Mouse (Mus musculus) midbrain, embryonic 12.5 days (tissue): ENCODE measurements around the gene Cpeb3. TPM values are rescaled to one million over a fixed set of nuclear protein-coding genes. Genes with fewer than 3 reads are reported as not detected.

Experiments
- ATAC-seq: fragments of 200-750 bp; cut with Nextera tagmentation; 2 replicates; pipeline ENCODE4 v1.8.0; 2017; ENCODE audit warnings: low read depth, moderate TSS enrichment, moderate library complexity; ENCODE audit not compliant: low FRiP score
- H3K27ac ChIP-seq: fragments of 300-500 bp; sonication (generic); replicated peaks from 2 replicates; pipeline ENCODE4 v1.5.1; 2016; ENCODE audit warnings: mild to moderate bottlenecking
- H3K27me3 ChIP-seq: fragments of 300-500 bp; sonication (generic); 2 replicates; pipeline ENCODE4 v1.6.1; 2016; ENCODE audit warnings: mild to moderate bottlenecking
- H3K36me3 ChIP-seq: fragments of 300-500 bp; sonication (generic); 2 replicates; pipeline ENCODE4 v1.6.1; 2016
- H3K4me1 ChIP-seq: fragments of 300-500 bp; sonication (generic); 2 replicates; pipeline ENCODE4 v1.6.1; 2016
- H3K4me2 ChIP-seq: fragments of 300-500 bp; sonication (generic); replicated peaks from 2 replicates; pipeline ENCODE4 v1.6.1; 2016; ENCODE audit warnings: mild to moderate bottlenecking, moderate library complexity
- H3K4me3 ChIP-seq: fragments of 300-500 bp; sonication (generic); 2 replicates; pipeline ENCODE4 v1.5.1; 2016; ENCODE audit warnings: mild to moderate bottlenecking
- H3K9ac ChIP-seq: fragments of 300-500 bp; sonication (generic); replicated peaks from 2 replicates; pipeline ENCODE4 v1.6.1; 2016; ENCODE audit warnings: mild to moderate bottlenecking, moderate library complexity
- H3K9me3 ChIP-seq: fragments of 300-500 bp; sonication (generic); 2 replicates; pipeline ENCODE4 v1.6.1; 2016; ENCODE audit warnings: mild to moderate bottlenecking
- WGBS: fragments of 180-500 bp; shearing (Covaris S2); methylation state at CpG from one replicate; pipeline ENCODE4 v1.1.7; 2016; 5-methylcytosine and 5-hydroxymethylcytosine counted together
- polyA plus RNA-seq: library from polyadenylated mRNA; unstranded; fragments of >200 nt; fragmentation: Nextera tagmentation; extraction: Ambion mirVana; gene quantifications from 2 replicates; pipeline ENCODE4 v1.2.1, GENCODE M21; 2016

Cpeb3 gene
- 4.8 and 6.7 TPM in 2 replicates for polyA plus RNA-seq

GRCm38 (mm10) chr19:37208176-37208755, at the start of gene Cpeb3:
Cpeb3 (minus strand) TSS chr19:37208601.
- H3K4me3 ChIP-seq = peak within 1 kb of the TSS; percentile 78
- no peaks in the 10 kb centered on the region; the same call in 1 of the 2 replicates for H3K27me3 ChIP-seq
- peaks cover 28% of the 10 kb centered on the region for H3K36me3 ChIP-seq
- peak within 1 kb of the TSS; percentile 95 for H3K9ac ChIP-seq
- WGBS = 1% methylated on average over 15 of the region's 15 CpGs
- peak within 1 kb of the TSS; percentile 91 for H3K4me2 ChIP-seq
- peak within 1 kb of the TSS; percentile 87 for H3K27ac ChIP-seq
- peaks cover 16% of the 10 kb centered on the region for H3K4me1 ChIP-seq
- peak; percentile 24; the same call in 1 of the 2 replicates for ATAC-seq
- no peaks in the 10 kb centered on the region for H3K9me3 ChIP-seq

- Histone ChIP-seq H3K4me1 (no peaks in the 10 kb centered on the region), H3K36me3 (no peaks in the 10 kb centered on the region), H3K27me3 (no peaks in the 10 kb centered on the region), H3K4me2 (no peak overlapping the region), H3K9me3 (no peaks in the 10 kb centered on the region), H3K27ac (no peak overlapping the region), H3K4me3 (no peak overlapping the region), H3K9ac (no peak overlapping the region)
- 90% methylated on average over 9 of the region's 9 CpGs for WGBS
- ATAC-seq = no peak
Measured at GRCm38 (mm10) chr19:37255321-37255720, 46.9 kb upstream of the Cpeb3 start.

DNA sequence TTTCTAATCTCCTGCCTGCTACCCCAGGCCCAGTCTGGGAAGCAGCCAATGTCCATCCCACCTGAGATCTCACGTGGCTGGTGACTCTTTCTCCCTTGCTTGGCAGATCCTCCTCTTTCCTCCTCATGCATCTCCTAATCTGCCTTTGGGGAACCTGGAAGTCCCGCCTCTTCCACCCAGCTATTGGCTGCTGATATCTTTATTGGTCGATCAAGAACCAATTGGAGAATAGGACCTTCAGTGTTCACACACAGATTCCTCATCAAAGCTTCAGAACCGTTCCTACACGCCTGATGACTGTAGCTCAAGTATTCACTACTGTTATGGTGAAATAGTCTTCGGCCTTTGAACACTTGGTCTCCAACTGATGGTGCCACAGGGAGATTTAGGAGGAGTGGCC, 43.7 kb upstream of the Cpeb3 start:
- ATAC-seq = no peak
- Histone ChIP-seq H3K4me3 (no peak overlapping the region), H3K4me2 (no peak overlapping the region), H3K27me3 (no peaks in the 10 kb centered on the region), H3K36me3 (no peaks in the 10 kb centered on the region), H3K4me1 (no peaks in the 10 kb centered on the region), H3K27ac (no peak overlapping the region), H3K9ac (no peak overlapping the region), H3K9me3 (no peaks in the 10 kb centered on the region)
- WGBS = 63% methylated on average over 6 of the region's 6 CpGs

DNA sequence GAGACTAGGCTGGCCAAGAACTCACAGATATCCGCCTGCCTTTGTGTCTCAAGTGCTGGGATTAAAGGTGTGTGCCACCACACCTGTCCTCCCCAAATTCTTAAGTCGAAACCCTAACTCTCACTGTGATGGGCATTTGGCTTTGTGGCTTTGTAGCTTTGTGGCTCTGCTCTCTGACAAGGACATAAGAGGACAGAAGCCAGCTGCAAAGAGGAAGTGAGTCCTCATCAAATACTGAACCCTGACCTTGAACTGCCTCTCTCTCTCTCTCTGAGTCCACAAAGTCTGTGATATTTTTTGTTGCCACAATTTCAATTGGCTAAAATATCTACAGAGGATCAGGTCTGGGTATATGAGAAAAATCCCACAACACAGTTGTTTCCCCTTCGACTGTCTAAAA, 39.8 kb upstream of the Cpeb3 start:
- Histone ChIP-seq H3K9ac (no peak overlapping the region), H3K4me2 (no peak overlapping the region), H3K4me3 (no peak overlapping the region), H3K4me1 (no peaks in the 10 kb centered on the region), H3K36me3 (no peaks in the 10 kb centered on the region), H3K27me3 (no peaks in the 10 kb centered on the region), H3K27ac (no peak overlapping the region), H3K9me3 (no peaks in the 10 kb centered on the region)
- 85% methylated on average over 3 of the region's 3 CpGs for WGBS
- ATAC-seq = no peak

DNA sequence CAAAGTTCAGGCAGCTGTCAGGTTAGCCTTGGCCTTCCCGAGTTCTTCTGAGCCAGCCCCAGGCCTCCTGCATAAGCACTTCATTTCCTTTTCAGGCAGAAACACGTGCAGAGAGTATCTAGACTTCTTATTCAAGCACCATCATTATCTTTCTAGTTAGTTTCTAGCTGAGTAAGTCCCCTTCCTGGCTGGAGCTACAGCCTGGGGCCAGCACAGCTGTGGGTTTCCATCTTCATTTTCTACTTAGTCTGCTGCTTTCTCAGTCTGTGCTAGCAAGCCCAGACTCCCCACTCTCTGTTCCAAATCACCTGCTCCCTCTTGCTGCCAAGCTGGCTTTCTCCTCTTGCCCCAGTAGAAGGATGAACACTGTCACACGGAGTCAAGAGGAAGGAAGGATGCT, 38.5 kb upstream of the Cpeb3 start:
- H3K4me2 ChIP-seq = no peak overlapping the region
- ATAC-seq = no peak
- no peak overlapping the region for H3K9ac ChIP-seq
- H3K36me3 ChIP-seq = no peaks in the 10 kb centered on the region
- H3K4me3 ChIP-seq = no peak overlapping the region
- H3K27me3 ChIP-seq = no peaks in the 10 kb centered on the region
- H3K4me1 ChIP-seq = no peaks in the 10 kb centered on the region
- WGBS = 43% methylated on average over 3 of the region's 3 CpGs
- H3K27ac ChIP-seq = no peak overlapping the region
- no peaks in the 10 kb centered on the region for H3K9me3 ChIP-seq

DNA sequence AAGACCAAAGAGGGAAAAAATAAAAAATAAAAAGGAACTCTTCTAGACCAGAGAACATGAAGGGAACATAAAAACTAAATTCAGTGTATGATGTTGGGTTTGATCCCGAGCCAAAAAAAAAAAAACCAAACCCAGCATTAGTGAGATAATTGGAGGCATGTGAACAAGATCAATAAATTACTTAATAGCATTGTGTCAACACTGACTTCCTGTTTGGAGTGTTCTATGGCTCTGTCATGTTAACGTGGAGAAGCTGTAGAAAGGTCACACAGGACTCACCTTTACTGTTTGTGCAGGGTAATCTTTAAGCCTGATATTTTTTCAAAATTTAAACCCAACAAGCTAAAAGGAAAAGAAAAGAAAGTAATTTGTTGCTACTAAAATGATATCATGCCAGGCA, 34.3 kb upstream of the Cpeb3 start:
- Histone ChIP-seq H3K9me3 (no peaks in the 10 kb centered on the region), H3K36me3 (no peaks in the 10 kb centered on the region), H3K9ac (no peak overlapping the region), H3K4me1 (peaks cover 15% of the 10 kb centered on the region), H3K27me3 (peaks cover 5% of the 10 kb centered on the region; the same call in 1 of the 2 replicates), H3K4me2 (no peak overlapping the region), H3K27ac (no peak overlapping the region), H3K4me3 (no peak overlapping the region)
- 48% methylated on average over 2 of the region's 2 CpGs for WGBS
- ATAC-seq = no peak

DNA sequence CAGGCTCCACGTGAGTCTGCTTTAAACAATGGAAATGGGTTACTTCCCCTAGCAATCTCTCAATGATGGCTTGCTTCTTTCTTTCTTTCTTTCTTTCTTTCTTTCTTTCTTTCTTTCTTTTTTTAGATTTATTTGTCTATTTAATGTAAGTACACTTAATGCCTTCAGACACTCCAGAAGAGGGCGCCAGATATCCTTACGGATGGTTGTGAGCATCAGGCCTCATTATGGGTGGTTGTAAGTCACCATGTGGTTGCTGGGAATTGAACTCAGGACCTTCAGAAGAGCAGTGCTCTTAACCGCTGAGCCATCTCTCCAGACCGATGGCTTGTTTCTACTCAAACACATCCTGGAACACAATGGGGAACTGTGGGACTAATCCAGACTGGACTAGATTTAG, 32.8 kb upstream of the Cpeb3 start:
- H3K4me2 ChIP-seq = no peak overlapping the region
- no peaks in the 10 kb centered on the region for H3K9me3 ChIP-seq
- no peak overlapping the region for H3K4me3 ChIP-seq
- H3K27me3 ChIP-seq = peaks cover 11% of the 10 kb centered on the region
- H3K9ac ChIP-seq = no peak overlapping the region
- H3K4me1 ChIP-seq = peaks cover 15% of the 10 kb centered on the region
- no peaks in the 10 kb centered on the region for H3K36me3 ChIP-seq
- H3K27ac ChIP-seq = no peak overlapping the region
- no peak for ATAC-seq
- WGBS = 70% methylated on average over 5 of the region's 5 CpGs

GRCm38 (mm10) chr19:37239096-37239495, 30.7 kb upstream of the Cpeb3 start:
- Histone ChIP-seq H3K27ac (no peak overlapping the region), H3K9me3 (no peaks in the 10 kb centered on the region), H3K9ac (no peak overlapping the region), H3K27me3 (peaks cover 32% of the 10 kb centered on the region), H3K4me1 (peaks cover 19% of the 10 kb centered on the region), H3K36me3 (no peaks in the 10 kb centered on the region), H3K4me2 (no peak overlapping the region), H3K4me3 (no peak overlapping the region)
- WGBS = 35% methylated on average over 4 of the region's 4 CpGs
- ATAC-seq = no peak

GRCm38 (mm10) chr19:37238651-37239050, 30.2 kb upstream of the Cpeb3 start:
- peaks cover 23% of the 10 kb centered on the region for H3K4me1 ChIP-seq
- peaks cover 36% of the 10 kb centered on the region for H3K27me3 ChIP-seq
- H3K27ac ChIP-seq = no peak overlapping the region
- no peaks in the 10 kb centered on the region for H3K36me3 ChIP-seq
- H3K4me3 ChIP-seq = no peak overlapping the region
- H3K9ac ChIP-seq = no peak overlapping the region
- WGBS = 22% methylated on average over 7 of the region's 7 CpGs
- no peak for ATAC-seq
- H3K4me2 ChIP-seq = 0 out of 2 replicates have a peak overlapping the region, but pooled peaks have one; percentile 2
- no peaks in the 10 kb centered on the region for H3K9me3 ChIP-seq

GRCm38 (mm10) chr19:37237712-37238437, 29.5 kb upstream of the Cpeb3 start:
- Histone ChIP-seq H3K4me3 (no peak overlapping the region), H3K4me2 (peak overlapping the region; percentile 2), H3K9ac (no peak overlapping the region), H3K36me3 (no peaks in the 10 kb centered on the region), H3K27ac (no peak overlapping the region), H3K27me3 (peaks cover 41% of the 10 kb centered on the region), H3K4me1 (peaks cover 25% of the 10 kb centered on the region), H3K9me3 (no peaks in the 10 kb centered on the region)
- no peak for ATAC-seq
- 8% methylated on average over 15 of the region's 15 CpGs for WGBS

DNA sequence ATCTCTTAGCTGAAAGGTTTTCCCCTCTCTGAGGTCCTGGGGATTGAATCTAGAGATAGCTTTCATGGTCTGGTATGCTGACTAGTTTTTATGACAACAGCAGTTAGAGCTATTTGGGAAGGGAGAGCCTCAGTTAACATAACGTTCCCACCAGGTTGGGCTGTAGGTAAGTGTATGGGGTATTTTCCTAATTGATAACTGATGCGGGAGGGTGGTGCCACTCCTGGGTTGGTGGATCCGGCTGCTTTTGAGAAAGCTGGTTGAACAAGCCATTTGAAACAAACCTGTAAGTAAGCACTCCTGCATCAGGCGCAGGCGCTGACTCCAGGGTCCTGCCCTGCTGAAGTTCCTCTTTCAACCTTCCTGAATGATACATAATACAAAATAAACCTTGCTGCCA, 28.9 kb upstream of the Cpeb3 start:
- H3K9ac ChIP-seq = no peak overlapping the region
- no peak overlapping the region for H3K27ac ChIP-seq
- no peak overlapping the region for H3K4me2 ChIP-seq
- H3K4me1 ChIP-seq = peaks cover 25% of the 10 kb centered on the region
- 53% methylated on average over 5 of the region's 5 CpGs for WGBS
- peaks cover 42% of the 10 kb centered on the region for H3K27me3 ChIP-seq
- no peak overlapping the region for H3K4me3 ChIP-seq
- no peaks in the 10 kb centered on the region for H3K36me3 ChIP-seq
- no peak for ATAC-seq
- H3K9me3 ChIP-seq = no peaks in the 10 kb centered on the region

DNA sequence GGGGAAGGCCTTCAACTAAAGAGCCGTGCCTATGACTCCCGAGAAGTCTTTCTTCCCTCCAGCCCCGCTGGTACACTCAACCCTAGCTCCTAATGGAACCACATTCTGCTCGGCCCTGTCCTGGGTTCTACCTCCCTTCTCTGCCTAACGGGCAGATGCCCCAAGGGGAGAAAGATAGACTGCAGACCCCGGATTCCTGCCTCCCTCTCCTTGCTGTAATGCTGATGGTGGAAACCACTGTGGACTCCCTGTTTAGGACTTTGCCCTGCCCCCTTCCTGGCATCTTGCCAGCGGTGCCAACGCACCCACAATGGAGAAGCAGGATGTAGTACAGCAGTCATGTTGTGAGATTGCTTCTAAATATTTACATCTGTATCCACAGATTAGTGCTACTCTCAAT, 27.4 kb upstream of the Cpeb3 start:
- ATAC-seq = no peak
- no peaks in the 10 kb centered on the region for H3K9me3 ChIP-seq
- H3K36me3 ChIP-seq = no peaks in the 10 kb centered on the region
- 64% methylated on average over 8 of the region's 8 CpGs for WGBS
- H3K9ac ChIP-seq = no peak overlapping the region
- H3K4me2 ChIP-seq = no peak overlapping the region
- H3K4me3 ChIP-seq = no peak overlapping the region
- peaks cover 25% of the 10 kb centered on the region for H3K4me1 ChIP-seq
- no peak overlapping the region for H3K27ac ChIP-seq
- peaks cover 42% of the 10 kb centered on the region for H3K27me3 ChIP-seq
